Mouse (Mus musculus) neural tube, embryonic 13.5 days (tissue): Measurements from ENCODE around the gene Mpp4. TPM values are rescaled to one million over a fixed set of nuclear protein-coding genes. Genes with fewer than 3 reads are reported as not detected.

Experiments used
- ATAC-seq: fragments of 200-750 bp; cut with Nextera tagmentation; 2 replicates; pipeline ENCODE4 v1.8.0; 2017; ENCODE audit warnings: low read depth, mild to moderate bottlenecking, moderate TSS enrichment, moderate library complexity
- H3K27ac ChIP-seq: fragments of 300-500 bp; sonication (generic); replicated peaks from 2 replicates; pipeline ENCODE4 v1.5.1; 2015; ENCODE audit warnings: moderate library complexity, mild to moderate bottlenecking, inconsistent platforms
- H3K27me3 ChIP-seq: fragments of 300-500 bp; sonication (generic); 2 replicates; pipeline ENCODE4 v1.6.1; 2015; ENCODE audit warnings: mild to moderate bottlenecking, inconsistent platforms
- H3K36me3 ChIP-seq: fragments of 300-500 bp; sonication (generic); 2 replicates; pipeline ENCODE4 v1.6.1; 2015; ENCODE audit warnings: mild to moderate bottlenecking, inconsistent platforms
- H3K4me1 ChIP-seq: fragments of 300-500 bp; sonication (generic); replicated peaks from 2 replicates; pipeline ENCODE4 v1.6.1; 2015; ENCODE audit warnings: inconsistent platforms
- H3K4me2 ChIP-seq: fragments of 300-500 bp; sonication (generic); 2 replicates; pipeline ENCODE4 v1.6.1; 2015; ENCODE audit warnings: inconsistent platforms, mild to moderate bottlenecking, moderate library complexity
- H3K4me3 ChIP-seq: fragments of 300-500 bp; sonication (generic); 2 replicates; pipeline ENCODE4 v1.5.1; 2015; ENCODE audit warnings: mild to moderate bottlenecking, inconsistent platforms
- H3K9ac ChIP-seq: fragments of 300-500 bp; sonication (generic); 2 replicates; pipeline ENCODE4 v1.6.1; 2015; ENCODE audit warnings: moderate library complexity, mild to moderate bottlenecking, inconsistent platforms
- H3K9me3 ChIP-seq: fragments of 300-500 bp; sonication (generic); 2 replicates; pipeline ENCODE4 v1.6.1; 2016; ENCODE audit warnings: inconsistent platforms
- WGBS: fragments of 180-500 bp; shearing (Covaris S2); methylation state at CpG from one replicate; pipeline ENCODE4 v1.1.7; 2015; 5-methylcytosine and 5-hydroxymethylcytosine counted together
- polyA plus RNA-seq: library from polyadenylated mRNA; unstranded; fragments of >200 nt; fragmentation: Nextera tagmentation; extraction: Ambion mirVana; gene quantifications from 2 replicates; pipeline ENCODE4 v1.2.1, GENCODE M21; 2015

Mpp4 gene
- polyA plus RNA-seq, 1 experiment from 2014 or later: 0.71 TPM

DNA sequence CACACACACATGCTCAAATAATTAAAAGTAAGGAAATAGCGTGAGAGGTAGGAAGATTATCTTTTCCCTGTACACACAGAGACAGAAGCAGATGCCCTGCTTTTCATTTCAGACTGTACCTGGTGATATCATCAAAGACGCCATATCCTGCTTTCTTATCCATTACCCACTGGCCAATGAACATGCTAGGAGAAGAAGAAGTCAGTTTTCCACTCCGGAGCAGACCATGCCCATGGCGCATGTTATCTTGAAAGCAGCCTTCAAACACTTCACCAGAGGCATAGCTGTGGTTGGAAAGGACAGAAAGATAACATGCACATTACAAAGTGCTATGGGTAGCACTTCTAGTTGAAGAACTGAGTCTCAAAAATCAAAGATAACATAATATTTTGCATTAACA is 19.9 kb upstream of the Mpp4 start:
- H3K36me3 ChIP-seq: peaks cover 82% of the 10 kb centered on the region
- H3K4me3 ChIP-seq: no peak overlapping the region
- no peak for ATAC-seq

DNA sequence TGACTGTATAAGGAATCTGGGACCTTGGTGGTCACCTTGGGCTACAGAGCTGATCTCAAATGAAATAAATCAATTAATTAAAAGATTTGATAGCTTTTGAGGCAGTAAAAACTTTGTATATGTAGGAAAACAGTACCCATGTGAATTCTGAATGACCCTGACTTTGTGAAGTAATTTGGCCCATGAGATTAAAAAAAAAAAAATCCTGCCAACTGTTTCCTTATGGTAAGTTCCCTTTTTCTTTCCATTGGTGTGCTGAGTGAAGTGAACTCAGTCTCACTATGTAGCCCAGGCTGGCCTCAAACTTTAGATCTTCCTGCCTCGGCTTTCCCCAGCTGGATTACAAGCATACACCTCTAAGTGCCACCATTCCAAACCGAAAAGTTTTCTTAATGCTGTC is 19.2 kb upstream of the Mpp4 start:
- H3K36me3 ChIP-seq: peaks cover 87% of the 10 kb centered on the region

More for the DNA sequence above, 19.9 kb upstream of the Mpp4 start:
- H3K4me1 ChIP-seq: no peaks in the 10 kb centered on the region
- no peak overlapping the region for H3K9ac ChIP-seq
- no peak overlapping the region for H3K4me2 ChIP-seq
- H3K9me3 ChIP-seq: no peaks in the 10 kb centered on the region
- 96% methylated on average over 4 of the region's 4 CpGs for WGBS
- no peak overlapping the region for H3K27ac ChIP-seq
- no peaks in the 10 kb centered on the region for H3K27me3 ChIP-seq

DNA sequence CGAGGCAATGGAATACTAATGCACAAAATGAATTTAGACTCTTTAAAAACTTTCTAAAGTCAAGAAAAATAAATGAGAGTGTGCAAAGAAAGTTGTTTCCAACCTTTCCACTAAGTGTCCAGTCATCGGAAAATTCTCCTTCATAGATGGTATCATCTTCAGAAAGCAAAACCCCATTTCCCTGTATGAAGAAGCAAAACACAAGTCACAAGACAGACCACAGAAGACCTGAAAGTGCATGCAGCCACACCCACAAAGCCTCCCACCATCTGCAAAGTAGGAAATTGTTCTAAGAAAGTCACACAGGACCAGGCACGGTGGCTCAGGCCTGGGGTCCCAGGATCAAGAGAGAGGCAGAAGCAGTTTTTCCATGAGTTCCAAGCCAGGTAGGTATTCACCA is 16.8 kb upstream of the Mpp4 start:
- H3K9ac ChIP-seq: no peak overlapping the region
- no peak overlapping the region for H3K27ac ChIP-seq
- no peak overlapping the region for H3K4me3 ChIP-seq
- H3K36me3 ChIP-seq: peaks cover 88% of the 10 kb centered on the region
- WGBS: 92% methylated on average over 3 of the region's 3 CpGs
- no peak for ATAC-seq
- no peak overlapping the region for H3K4me2 ChIP-seq
- H3K9me3 ChIP-seq: no peaks in the 10 kb centered on the region
- H3K4me1 ChIP-seq: no peaks in the 10 kb centered on the region
- H3K27me3 ChIP-seq: no peaks in the 10 kb centered on the region

More for the DNA sequence above, 19.2 kb upstream of the Mpp4 start:
- H3K4me1 ChIP-seq: no peaks in the 10 kb centered on the region
- no peak overlapping the region for H3K4me2 ChIP-seq
- ATAC-seq: no peak
- no peaks in the 10 kb centered on the region for H3K9me3 ChIP-seq
- H3K9ac ChIP-seq: no peak overlapping the region
- 92% methylated on average over 2 of the region's 2 CpGs for WGBS
- H3K27me3 ChIP-seq: no peaks in the 10 kb centered on the region
- no peak overlapping the region for H3K27ac ChIP-seq
- no peak overlapping the region for H3K4me3 ChIP-seq

DNA sequence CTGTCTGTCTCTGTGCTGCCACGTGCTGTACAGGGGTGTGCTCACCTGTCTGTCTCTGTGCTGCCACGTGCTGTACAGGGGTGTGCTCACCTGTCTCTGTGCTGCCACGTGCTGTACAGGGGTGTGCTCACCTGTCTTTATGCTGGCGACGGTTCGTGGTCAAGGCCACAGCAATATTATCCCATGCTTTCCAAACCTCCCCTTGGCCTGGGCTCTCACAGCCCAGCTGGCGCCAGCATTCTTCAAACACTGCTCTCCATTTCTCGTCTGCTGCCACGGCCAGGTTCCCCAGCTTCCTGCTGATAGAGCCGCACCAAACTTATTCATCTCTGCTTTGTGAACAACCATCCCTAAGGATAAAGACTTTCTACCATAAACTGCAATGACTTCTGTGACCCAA is 15.2 kb upstream of the Mpp4 start:
- 94% methylated on average over 10 of the region's 10 CpGs for WGBS
- no peak overlapping the region for H3K9ac ChIP-seq
- no peak overlapping the region for H3K4me2 ChIP-seq
- no peak overlapping the region for H3K27ac ChIP-seq
- peaks cover 81% of the 10 kb centered on the region for H3K36me3 ChIP-seq
- no peaks in the 10 kb centered on the region for H3K4me1 ChIP-seq
- no peak overlapping the region for H3K4me3 ChIP-seq
- no peaks in the 10 kb centered on the region for H3K9me3 ChIP-seq
- no peak for ATAC-seq
- H3K27me3 ChIP-seq: no peaks in the 10 kb centered on the region

DNA sequence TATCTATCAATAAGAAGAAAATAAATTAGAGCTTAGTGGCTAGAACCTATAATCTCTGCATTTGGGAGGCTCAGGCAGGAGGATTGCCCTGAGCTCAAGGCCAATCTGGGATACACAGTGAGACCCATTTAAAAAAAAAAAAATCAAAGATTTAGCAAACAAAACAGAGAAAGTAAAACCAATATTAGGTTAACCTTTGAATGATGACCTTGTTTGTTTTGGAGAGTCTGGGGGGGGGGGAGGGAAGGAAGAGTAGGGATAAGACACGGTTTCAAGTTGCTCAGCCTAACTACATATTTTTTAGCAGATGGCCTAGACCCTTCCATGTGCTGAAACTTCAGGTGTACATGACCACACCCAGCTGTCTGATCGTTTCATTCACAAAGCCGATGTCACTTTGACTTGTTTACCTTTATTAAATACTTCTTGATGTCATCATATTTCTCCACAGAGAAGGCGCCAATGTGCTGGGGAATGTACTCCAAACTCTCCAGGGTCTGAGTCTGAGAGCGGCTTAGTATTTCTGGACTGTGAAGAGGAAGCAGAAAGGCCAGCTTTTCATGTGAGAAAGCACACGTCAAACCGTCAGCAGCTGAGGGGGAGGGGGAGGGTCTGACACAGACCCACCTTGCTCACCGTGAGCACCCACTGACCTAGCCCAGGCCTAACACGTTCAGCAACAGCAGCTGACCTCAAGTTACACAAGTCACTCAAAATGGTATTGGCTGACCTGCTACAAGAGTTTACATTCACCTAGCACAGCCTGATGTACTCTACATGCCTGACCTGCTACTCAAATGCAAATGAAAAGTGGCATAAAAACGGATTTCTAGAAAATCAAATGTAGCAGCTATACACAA is 11.6 kb upstream of the Mpp4 start:
- Histone ChIP-seq H3K4me3 (no peak overlapping the region), H3K4me1 (no peaks in the 10 kb centered on the region), H3K27me3 (no peaks in the 10 kb centered on the region), H3K27ac (no peak overlapping the region), H3K9me3 (no peaks in the 10 kb centered on the region), H3K36me3 (peaks cover 78% of the 10 kb centered on the region), H3K9ac (no peak overlapping the region), H3K4me2 (no peak overlapping the region)
- 83% methylated on average over 10 of the region's 10 CpGs for WGBS
- no peak for ATAC-seq

DNA sequence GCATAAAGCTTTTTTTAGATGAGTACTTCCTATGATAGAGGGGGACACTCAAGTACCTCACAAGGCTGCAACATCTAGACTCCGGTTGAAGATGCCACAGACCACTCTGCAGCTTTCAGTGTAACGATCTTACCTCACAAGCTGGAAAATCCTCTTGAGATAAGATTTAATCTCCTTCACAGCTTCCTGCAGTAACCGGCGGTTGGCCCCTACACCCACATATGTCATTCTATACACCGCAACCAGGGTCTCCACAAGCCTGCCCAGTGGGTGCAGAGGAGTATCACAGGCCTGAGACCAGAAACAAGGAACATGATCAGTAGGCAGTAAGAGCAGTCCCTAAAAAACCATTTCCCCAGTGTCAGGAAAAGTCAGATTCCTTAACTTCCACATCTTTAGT is 9.8 kb upstream of the Mpp4 start:
- Histone ChIP-seq H3K4me1 (no peaks in the 10 kb centered on the region), H3K4me2 (no peak overlapping the region), H3K9ac (no peak overlapping the region), H3K36me3 (peaks cover 69% of the 10 kb centered on the region), H3K27ac (no peak overlapping the region), H3K4me3 (no peak overlapping the region), H3K9me3 (no peaks in the 10 kb centered on the region), H3K27me3 (no peaks in the 10 kb centered on the region)
- WGBS: 93% methylated on average over 5 of the region's 5 CpGs
- ATAC-seq: no peak

DNA sequence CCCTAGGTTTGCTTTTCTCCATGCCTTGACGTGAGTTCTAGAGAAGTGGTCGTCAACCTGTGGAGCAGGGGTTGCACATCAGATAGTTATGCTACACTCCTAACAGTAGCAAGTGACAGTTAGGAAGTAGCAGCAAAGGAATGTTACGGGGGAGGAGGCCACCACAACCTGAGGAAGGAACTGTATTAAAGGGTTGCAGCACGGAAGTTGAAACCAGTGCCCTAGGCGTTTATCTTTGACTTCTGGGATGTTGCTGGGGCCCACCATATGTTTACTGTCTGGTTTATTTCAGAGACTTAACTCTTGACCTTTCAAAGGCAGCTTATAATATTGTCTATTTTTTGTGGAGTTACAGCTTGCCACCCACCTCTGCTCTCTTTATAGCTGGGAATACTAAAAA is 8.7 kb upstream of the Mpp4 start:
- H3K4me1 ChIP-seq: no peaks in the 10 kb centered on the region
- WGBS: 84% methylated on average over 5 of the region's 5 CpGs
- no peaks in the 10 kb centered on the region for H3K27me3 ChIP-seq
- H3K4me3 ChIP-seq: no peak overlapping the region
- no peak overlapping the region for H3K4me2 ChIP-seq
- no peak overlapping the region for H3K9ac ChIP-seq
- no peak for ATAC-seq
- no peaks in the 10 kb centered on the region for H3K9me3 ChIP-seq
- peaks cover 69% of the 10 kb centered on the region for H3K36me3 ChIP-seq
- H3K27ac ChIP-seq: no peak overlapping the region

DNA sequence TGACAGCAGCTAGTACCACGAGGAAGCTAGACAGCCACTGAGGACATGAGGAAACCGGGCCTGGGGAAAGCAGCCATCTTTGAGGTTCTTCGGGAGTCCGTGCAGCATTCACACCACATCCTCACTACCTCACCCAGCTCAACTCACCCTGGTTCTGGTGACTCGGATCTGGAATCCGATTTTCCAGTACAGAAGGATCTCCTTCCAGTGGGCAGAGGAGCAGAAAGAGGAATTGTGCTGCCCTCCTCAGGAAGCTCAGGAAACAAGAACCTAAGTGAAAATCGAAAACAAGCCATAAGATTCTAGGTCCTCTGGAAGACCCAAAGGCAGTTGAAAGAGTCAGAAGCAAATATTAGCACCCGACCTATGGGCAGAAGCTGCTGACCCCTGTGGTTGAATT is 7.1 kb upstream of the Mpp4 start:
- Histone ChIP-seq H3K27me3 (no peaks in the 10 kb centered on the region), H3K4me1 (no peaks in the 10 kb centered on the region), H3K9ac (no peak overlapping the region), H3K4me2 (no peak overlapping the region), H3K27ac (no peak overlapping the region), H3K9me3 (no peaks in the 10 kb centered on the region), H3K36me3 (peaks cover 70% of the 10 kb centered on the region), H3K4me3 (no peak overlapping the region)
- no peak for ATAC-seq
- 85% methylated on average over 8 of the region's 8 CpGs for WGBS

DNA sequence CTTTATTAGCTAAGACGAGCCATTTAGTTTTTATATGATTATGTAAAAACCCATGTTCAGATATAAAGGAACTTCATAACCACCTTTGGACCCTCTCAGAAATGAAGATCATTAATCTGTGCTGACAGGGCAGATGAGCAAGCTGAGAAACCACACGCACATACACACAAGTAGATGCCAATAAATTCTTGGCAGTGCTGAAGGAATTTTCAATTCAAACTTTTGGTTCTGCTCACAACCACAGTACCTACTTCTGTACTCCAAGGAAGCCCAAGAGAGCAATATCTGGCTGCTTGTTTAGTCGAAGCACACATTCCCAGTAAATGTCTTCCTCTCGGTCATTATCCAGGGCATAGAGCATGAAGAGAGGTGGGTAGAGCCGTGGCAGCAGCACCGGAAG is 6.4 kb upstream of the Mpp4 start:
- H3K27ac ChIP-seq: no peak overlapping the region

DNA sequence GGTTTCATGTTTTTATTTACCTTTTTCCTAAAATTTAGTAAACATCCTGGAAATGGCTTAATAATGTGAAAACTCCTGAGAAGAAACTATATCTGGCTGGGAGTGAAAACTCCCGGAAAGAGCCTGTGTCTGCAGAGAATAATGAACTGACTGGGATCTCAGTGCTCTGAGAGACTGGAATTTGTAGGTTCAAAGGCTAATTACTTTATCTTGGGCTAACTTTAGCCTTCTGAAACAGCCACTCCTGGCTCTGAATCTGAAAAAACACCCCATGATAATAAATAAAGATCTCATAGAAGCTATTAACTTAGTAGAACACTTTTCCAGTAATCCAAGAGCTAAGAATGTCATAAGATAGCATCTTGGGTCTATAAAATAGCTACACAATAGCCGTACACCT is 5.4 kb upstream of the Mpp4 start:
- Histone ChIP-seq H3K4me3 (no peak overlapping the region), H3K36me3 (peaks cover 73% of the 10 kb centered on the region)
- 84% methylated on average over 2 of the region's 2 CpGs for WGBS

More for the DNA sequence above, 6.4 kb upstream of the Mpp4 start:
- WGBS: 84% methylated on average over 6 of the region's 6 CpGs
- no peak for ATAC-seq
- H3K9me3 ChIP-seq: no peaks in the 10 kb centered on the region
- no peak overlapping the region for H3K4me2 ChIP-seq
- peaks cover 64% of the 10 kb centered on the region for H3K36me3 ChIP-seq
- H3K4me1 ChIP-seq: no peaks in the 10 kb centered on the region
- no peak overlapping the region for H3K9ac ChIP-seq
- H3K4me3 ChIP-seq: no peak overlapping the region
- H3K27me3 ChIP-seq: no peaks in the 10 kb centered on the region

DNA sequence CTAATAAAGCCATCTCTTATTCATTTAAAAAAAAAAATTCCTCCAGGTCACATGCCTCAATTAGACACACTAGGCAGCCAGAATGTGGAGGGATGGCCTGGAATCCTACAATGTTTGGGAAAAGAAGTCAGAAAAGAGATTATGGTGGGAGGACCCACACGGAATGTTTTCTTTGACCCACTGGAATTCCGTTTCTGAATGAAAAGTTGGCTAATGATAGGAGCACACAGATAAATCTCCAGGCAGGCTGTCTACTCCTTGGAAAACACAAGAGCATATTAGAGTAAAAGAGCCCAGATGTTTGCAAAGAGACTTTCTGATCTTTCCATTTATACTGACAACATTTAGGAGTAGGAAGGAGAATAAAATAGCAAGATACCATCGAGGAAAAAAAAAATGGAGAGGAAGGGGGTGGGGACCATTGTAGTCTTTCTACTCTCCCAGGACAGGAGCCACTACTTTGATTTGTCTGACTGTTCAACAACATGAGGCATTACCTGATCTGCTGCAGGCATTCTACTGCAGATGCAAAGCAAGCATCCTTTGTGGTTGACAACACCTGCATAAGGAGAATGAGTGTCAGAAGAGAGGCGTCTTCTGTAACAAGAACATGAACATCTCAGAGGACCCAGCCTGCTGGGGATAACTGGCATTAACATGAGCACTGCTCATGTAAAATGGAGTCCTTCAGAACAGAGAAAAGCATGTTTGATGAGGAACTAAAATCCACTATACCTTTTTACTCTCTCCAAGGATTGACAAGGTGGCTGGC is 4.7 kb upstream of the Mpp4 start:
- Histone ChIP-seq H3K27ac (no peak overlapping the region), H3K36me3 (peaks cover 73% of the 10 kb centered on the region), H3K4me2 (no peak overlapping the region), H3K9ac (no peak overlapping the region), H3K9me3 (no peaks in the 10 kb centered on the region), H3K4me1 (no peaks in the 10 kb centered on the region), H3K4me3 (no peak overlapping the region), H3K27me3 (no peaks in the 10 kb centered on the region)
- WGBS: 88% methylated on average over 4 of the region's 4 CpGs
- ATAC-seq: no peak

More for the DNA sequence above, 5.4 kb upstream of the Mpp4 start:
- H3K4me2 ChIP-seq: no peak overlapping the region
- no peak overlapping the region for H3K27ac ChIP-seq
- no peak overlapping the region for H3K9ac ChIP-seq
- no peak for ATAC-seq
- H3K4me1 ChIP-seq: no peaks in the 10 kb centered on the region
- no peaks in the 10 kb centered on the region for H3K27me3 ChIP-seq
- no peaks in the 10 kb centered on the region for H3K9me3 ChIP-seq

DNA sequence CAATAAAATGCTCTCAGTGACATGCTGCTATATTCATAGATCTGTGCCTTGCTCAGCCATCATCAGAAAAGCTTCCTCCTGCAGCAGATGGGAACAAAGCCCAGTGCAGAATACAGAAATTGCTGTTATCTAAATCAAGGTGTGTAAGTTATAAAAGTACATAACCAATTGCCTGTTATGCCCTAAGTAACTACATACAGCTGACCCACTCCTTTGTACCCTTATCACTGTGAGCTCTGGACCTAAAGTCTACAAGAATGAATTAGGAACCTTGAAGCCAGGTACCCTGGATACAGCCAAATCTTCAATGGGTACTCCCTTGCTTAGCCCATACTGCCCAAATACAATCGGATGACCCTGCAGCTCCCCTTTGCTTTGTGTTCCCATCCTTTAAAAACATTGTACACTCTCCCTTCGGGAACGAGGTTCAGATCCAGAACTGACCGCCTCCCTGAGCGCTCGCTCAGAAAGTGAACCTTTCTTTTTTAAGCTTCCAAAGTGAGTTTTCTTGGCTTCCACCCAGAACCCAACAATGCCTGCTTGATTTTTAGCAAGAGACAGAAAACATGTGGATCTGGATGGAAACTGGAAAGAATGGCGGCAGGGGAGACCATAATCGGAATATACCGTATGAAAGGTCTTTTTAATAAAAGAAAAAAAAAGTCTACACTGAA is 3.2 kb upstream of the Mpp4 start:
- Histone ChIP-seq H3K9ac (no peak overlapping the region), H3K27me3 (no peaks in the 10 kb centered on the region), H3K4me2 (no peak overlapping the region), H3K4me1 (no peaks in the 10 kb centered on the region), H3K36me3 (peaks cover 66% of the 10 kb centered on the region), H3K4me3 (no peak overlapping the region), H3K27ac (no peak overlapping the region), H3K9me3 (no peaks in the 10 kb centered on the region)
- no peak for ATAC-seq
- 96% methylated on average over 9 of the region's 9 CpGs for WGBS
